Mouse (Mus musculus): ENCODE data around the gene Cox19. TPM values are rescaled to one million over a fixed set of nuclear protein-coding genes. Genes with fewer than 3 reads are reported as not detected.
A peak's percentile ranks its signal among the peaks of the same experiment; 100 is the strongest.

Gene Cox19
- polyA plus RNA-seq, 1 experiment from 2014 or later, result 97.9 TPM

- Histone ChIP-seq H3K4me3 (replicated peaks; ENCODE audit: low read length) (no peak overlapping the region), H3K36me3 (ENCODE audit: control insufficient read depth, insufficient read depth) (no peaks in the 10 kb centered on the region), H3K27ac (ENCODE audit: low read length) (no peak overlapping the region), H3K4me1 (replicated peaks; ENCODE audit: control insufficient read depth, insufficient read depth, low read length) (peaks cover 16% of the 10 kb centered on the region), H3K9ac (replicated peaks; ENCODE audit: low read depth, low read length) (no peak overlapping the region), H3K4me2 (ENCODE audit: low read length) (no peak overlapping the region), H3K9me3 (ENCODE audit: control insufficient read depth, low read length) (no peaks in the 10 kb centered on the region), H3K27me3 (replicated peaks; ENCODE audit: control insufficient read depth, insufficient read depth, low read length) (no peaks in the 10 kb centered on the region)
- 82% methylated on average over 9 of the region's 9 CpGs for WGBS
- no peak for ATAC-seq
These were observed 32.0 kb upstream of the Cox19 start for GRCm38 (mm10) chr5:139383234-139383633.

GRCm38 (mm10) chr5:139382760-139383159 is 31.5 kb upstream of the Cox19 start:
- H3K27me3 ChIP-seq (replicated peaks; ENCODE audit: control insufficient read depth, insufficient read depth, low read length), result no peaks in the 10 kb centered on the region
- no peaks in the 10 kb centered on the region for H3K9me3 ChIP-seq (ENCODE audit: control insufficient read depth, low read length)
- no peak overlapping the region for H3K27ac ChIP-seq (ENCODE audit: low read length)
- H3K4me2 ChIP-seq (ENCODE audit: low read length), result no peak overlapping the region
- peaks cover 14% of the 10 kb centered on the region for H3K4me1 ChIP-seq (replicated peaks; ENCODE audit: control insufficient read depth, insufficient read depth, low read length)
- 78% methylated on average over 8 of the region's 8 CpGs for WGBS
- H3K36me3 ChIP-seq (ENCODE audit: control insufficient read depth, insufficient read depth), result no peaks in the 10 kb centered on the region
- H3K4me3 ChIP-seq (replicated peaks; ENCODE audit: low read length), result no peak overlapping the region
- no peak overlapping the region for H3K9ac ChIP-seq (replicated peaks; ENCODE audit: low read depth, low read length)
- ATAC-seq, result no peak

GRCm38 (mm10) chr5:139381586-139382513 is 30.6 kb upstream of the Cox19 start:
- no peak for ATAC-seq
- Histone ChIP-seq H3K27ac (ENCODE audit: low read length) (no peak overlapping the region), H3K4me2 (ENCODE audit: low read length) (no peak overlapping the region)

DNA sequence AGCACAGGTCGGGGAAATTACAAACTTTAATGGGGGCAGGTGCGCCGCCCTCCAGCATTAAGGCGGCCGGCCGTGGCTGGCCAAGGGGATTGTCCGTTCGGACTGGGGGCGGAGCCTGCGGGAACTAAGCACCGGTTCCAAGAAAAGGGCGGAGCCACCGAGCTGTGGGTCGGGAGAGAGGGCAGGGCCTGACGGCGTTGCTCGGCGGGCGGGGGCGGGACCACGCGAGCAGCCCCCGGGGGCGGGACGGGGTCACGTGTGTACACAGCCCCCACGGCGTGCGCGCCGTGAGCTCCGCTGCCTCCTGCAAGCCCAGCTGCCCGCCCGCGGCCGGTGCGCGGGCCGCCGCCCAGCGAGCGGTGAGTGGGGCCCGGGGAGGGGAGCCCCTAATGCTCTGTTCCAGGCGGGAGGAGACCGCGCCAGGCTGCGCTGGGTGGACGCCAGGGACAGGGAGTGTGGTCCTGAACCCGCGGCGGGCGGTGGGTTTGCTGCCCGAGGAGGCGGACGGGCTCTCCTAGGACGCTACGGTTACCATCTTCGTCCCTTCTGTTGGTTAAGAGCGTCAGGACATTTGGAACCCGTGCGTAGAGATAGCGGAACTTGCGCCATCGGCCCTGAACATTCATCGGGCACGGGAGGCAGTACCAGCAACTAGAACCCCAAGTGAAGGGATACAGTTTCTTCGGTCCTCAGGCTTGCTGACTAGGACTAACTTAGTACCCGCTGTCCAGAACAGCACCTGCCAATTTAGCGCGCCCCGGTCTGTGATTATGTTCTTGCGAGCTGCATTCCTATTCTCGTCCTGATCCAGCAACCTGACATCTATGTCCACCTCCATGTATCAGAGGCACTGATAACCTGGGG is 29.4 kb upstream of the Cox19 start:
- peak overlapping the region; percentile 67 for H3K9ac ChIP-seq (replicated peaks; ENCODE audit: low read depth, low read length)
- no peaks in the 10 kb centered on the region for H3K9me3 ChIP-seq (ENCODE audit: control insufficient read depth, low read length)
- H3K27me3 ChIP-seq (replicated peaks; ENCODE audit: control insufficient read depth, insufficient read depth, low read length), result no peaks in the 10 kb centered on the region
- H3K27ac ChIP-seq (ENCODE audit: low read length), result no peak overlapping the region
- peaks cover 17% of the 10 kb centered on the region for H3K4me1 ChIP-seq (replicated peaks; ENCODE audit: control insufficient read depth, insufficient read depth, low read length)
- H3K36me3 ChIP-seq (ENCODE audit: control insufficient read depth, insufficient read depth), result no peaks in the 10 kb centered on the region
- peak overlapping the region; percentile 47 for H3K4me3 ChIP-seq (replicated peaks; ENCODE audit: low read length)
- WGBS, result 1% methylated on average over 70 of the region's 73 CpGs
- ATAC-seq, result peak; percentile 79
- H3K4me2 ChIP-seq (ENCODE audit: low read length), result peak overlapping the region; percentile 82

More at GRCm38 (mm10) chr5:139381586-139382513, 30.6 kb upstream of the Cox19 start:
- Histone ChIP-seq H3K27me3 (replicated peaks; ENCODE audit: control insufficient read depth, insufficient read depth, low read length) (no peaks in the 10 kb centered on the region), H3K4me1 (replicated peaks; ENCODE audit: control insufficient read depth, insufficient read depth, low read length) (peaks cover 17% of the 10 kb centered on the region), H3K4me3 (replicated peaks; ENCODE audit: low read length) (no peak overlapping the region), H3K36me3 (ENCODE audit: control insufficient read depth, insufficient read depth) (no peaks in the 10 kb centered on the region), H3K9ac (replicated peaks; ENCODE audit: low read depth, low read length) (no peak overlapping the region), H3K9me3 (ENCODE audit: control insufficient read depth, low read length) (no peaks in the 10 kb centered on the region)
- WGBS, result 87% methylated on average over 18 of the region's 18 CpGs

- H3K4me2 ChIP-seq (ENCODE audit: low read length), result peak overlapping the region; percentile 82
- no peaks in the 10 kb centered on the region for H3K36me3 ChIP-seq (ENCODE audit: control insufficient read depth, insufficient read depth)
- H3K27ac ChIP-seq (ENCODE audit: low read length), result no peak overlapping the region
- WGBS, result 19% methylated on average over 8 of the region's 8 CpGs
- peak overlapping the region; percentile 67; the same call in 1 of the 2 replicates for H3K9ac ChIP-seq (replicated peaks; ENCODE audit: low read depth, low read length)
- peaks cover 17% of the 10 kb centered on the region for H3K4me1 ChIP-seq (replicated peaks; ENCODE audit: control insufficient read depth, insufficient read depth, low read length)
- no peaks in the 10 kb centered on the region for H3K9me3 ChIP-seq (ENCODE audit: control insufficient read depth, low read length)
- ATAC-seq, result no peak; the same call in 1 of the 2 replicates
- H3K27me3 ChIP-seq (replicated peaks; ENCODE audit: control insufficient read depth, insufficient read depth, low read length), result no peaks in the 10 kb centered on the region
- H3K4me3 ChIP-seq (replicated peaks; ENCODE audit: low read length), result peak overlapping the region; percentile 47
These were observed 28.7 kb upstream of the Cox19 start for GRCm38 (mm10) chr5:139379771-139380384.

- H3K9ac ChIP-seq (replicated peaks; ENCODE audit: low read depth, low read length), result no peak overlapping the region
- 57% methylated on average over 21 of the region's 21 CpGs for WGBS
- 0 out of 2 replicates have a peak overlapping the region, but pooled peaks have one; percentile 6 for H3K27ac ChIP-seq (ENCODE audit: low read length)
- H3K4me2 ChIP-seq (ENCODE audit: low read length), result no peak overlapping the region
- no peak overlapping the region for H3K4me3 ChIP-seq (replicated peaks; ENCODE audit: low read length)
- no peaks in the 10 kb centered on the region for H3K27me3 ChIP-seq (replicated peaks; ENCODE audit: control insufficient read depth, insufficient read depth, low read length)
- H3K4me1 ChIP-seq (replicated peaks; ENCODE audit: control insufficient read depth, insufficient read depth, low read length), result peaks cover 17% of the 10 kb centered on the region
- no peaks in the 10 kb centered on the region for H3K36me3 ChIP-seq (ENCODE audit: control insufficient read depth, insufficient read depth)
- 0 out of 2 replicates have a peak, but pooled peaks have one; percentile 37 for ATAC-seq
- no peaks in the 10 kb centered on the region for H3K9me3 ChIP-seq (ENCODE audit: control insufficient read depth, low read length)
These were observed 27.9 kb upstream of the Cox19 start for GRCm38 (mm10) chr5:139378986-139379629.

GRCm38 (mm10) chr5:139378271-139378556 is 27.0 kb upstream of the Cox19 start:
- H3K9ac ChIP-seq (replicated peaks; ENCODE audit: low read depth, low read length), result no peak overlapping the region
- H3K4me2 ChIP-seq (ENCODE audit: low read length), result no peak overlapping the region
- no peak for ATAC-seq
- no peaks in the 10 kb centered on the region for H3K9me3 ChIP-seq (ENCODE audit: control insufficient read depth, low read length)
- no peaks in the 10 kb centered on the region for H3K27me3 ChIP-seq (replicated peaks; ENCODE audit: control insufficient read depth, insufficient read depth, low read length)
- H3K27ac ChIP-seq (ENCODE audit: low read length), result no peak overlapping the region
- 97% methylated on average over 7 of the region's 7 CpGs for WGBS
- peaks cover 17% of the 10 kb centered on the region for H3K4me1 ChIP-seq (replicated peaks; ENCODE audit: control insufficient read depth, insufficient read depth, low read length)
- no peaks in the 10 kb centered on the region for H3K36me3 ChIP-seq (ENCODE audit: control insufficient read depth, insufficient read depth)
- no peak overlapping the region for H3K4me3 ChIP-seq (replicated peaks; ENCODE audit: low read length)

DNA sequence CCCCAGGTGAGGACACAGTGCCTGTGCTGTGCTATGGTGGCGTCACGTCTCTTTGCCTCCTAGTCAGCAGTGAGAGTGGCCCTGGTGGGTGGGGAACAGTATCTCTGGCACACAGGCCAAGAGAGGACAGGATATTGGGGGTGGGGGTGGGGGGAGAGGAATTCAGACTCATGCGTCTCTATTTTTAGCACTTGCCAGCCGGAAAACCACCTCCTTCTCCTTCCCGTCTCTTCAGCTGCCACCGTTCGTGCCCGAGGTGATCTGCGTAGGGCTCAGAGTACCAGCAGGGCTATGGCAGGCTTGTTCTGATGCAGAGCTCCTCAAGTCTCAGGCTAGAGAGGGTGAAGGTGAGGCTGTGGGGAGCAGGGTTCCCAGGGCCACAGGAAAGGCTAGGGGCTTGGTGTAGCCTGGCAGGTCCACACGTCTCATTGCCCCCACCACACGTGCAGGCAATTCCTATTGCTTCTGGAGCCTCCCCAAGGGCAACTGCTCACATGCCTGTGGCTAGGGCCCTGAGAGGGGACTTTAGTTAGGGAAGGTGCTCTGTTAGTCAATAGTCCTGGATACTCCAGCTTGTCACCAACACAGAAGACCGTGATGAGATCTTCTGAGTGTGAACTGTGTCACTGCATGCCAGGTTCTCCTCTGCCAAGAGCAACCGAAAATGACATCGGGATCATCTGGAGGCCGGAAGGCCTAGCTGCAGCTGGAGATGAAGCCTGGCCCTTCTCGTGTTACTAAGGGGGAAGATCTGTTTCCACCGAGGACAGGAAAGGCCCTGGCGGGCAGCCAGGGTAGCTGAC is 26.5 kb upstream of the Cox19 start, which contains the start of gene Gpr146:
Gene Gpr146, plus strand, starts transcription at position 230 of the 803 bp plus-strand sequence.
- WGBS, result 86% methylated on average over 18 of the region's 18 CpGs
- H3K4me2 ChIP-seq (ENCODE audit: low read length), result no peak within 1 kb of the TSS
- H3K9me3 ChIP-seq (ENCODE audit: control insufficient read depth, low read length), result no peaks in the 10 kb centered on the region
- H3K4me3 ChIP-seq (replicated peaks; ENCODE audit: low read length), result no peak within 1 kb of the TSS
- no peak for ATAC-seq
- H3K27me3 ChIP-seq (replicated peaks; ENCODE audit: control insufficient read depth, insufficient read depth, low read length), result no peaks in the 10 kb centered on the region
- no peak within 1 kb of the TSS for H3K9ac ChIP-seq (replicated peaks; ENCODE audit: low read depth, low read length)
- H3K36me3 ChIP-seq (ENCODE audit: control insufficient read depth, insufficient read depth), result no peaks in the 10 kb centered on the region
- peaks cover 18% of the 10 kb centered on the region for H3K4me1 ChIP-seq (replicated peaks; ENCODE audit: control insufficient read depth, insufficient read depth, low read length)
- no peak within 1 kb of the TSS for H3K27ac ChIP-seq (ENCODE audit: low read length)

Measured in forebrain, embryonic 16.5 days (tissue).